Mouse (Mus musculus): ENCODE data around the gene Sec62. TPM values are rescaled to one million over a fixed set of nuclear protein-coding genes. Genes with fewer than 3 reads are reported as not detected.
"Not testable (repeated sequence)": the region's sequence is repeated elsewhere in the genome, so short reads cannot be mapped to it uniquely, and the experiment has no call there.

The Sec62 gene
- total RNA-seq, 2 experiments from 2014 or later: 51.2 to 72.7 TPM

- no peak for ATAC-seq (replicated peaks; ENCODE audit: low FRiP score, low TSS enrichment, poor library complexity, severe bottlenecking)
Observed at GRCm38 (mm10) chr3:30822163-30822562, 29.5 kb downstream of the Sec62 start.

DNA sequence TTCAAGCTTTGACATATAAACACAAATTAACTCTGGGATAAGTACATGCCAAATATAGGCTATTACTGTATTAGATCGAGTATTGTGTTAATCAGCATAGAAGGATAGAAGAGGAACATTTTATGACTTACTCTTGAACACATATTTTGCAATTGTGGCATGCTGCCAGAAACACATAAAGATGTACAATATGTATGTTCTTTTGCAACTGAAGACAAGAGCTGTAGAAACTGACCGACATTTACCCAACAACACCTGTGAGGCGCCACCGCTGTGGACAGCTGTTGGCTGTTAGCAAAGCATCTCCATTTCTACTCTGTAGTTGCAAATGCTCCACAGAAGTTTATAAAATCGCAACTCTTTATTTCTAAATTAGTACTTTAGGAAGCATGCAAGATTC is 33.4 kb downstream of the Sec62 start:
- ATAC-seq (replicated peaks; ENCODE audit: low FRiP score, low TSS enrichment, poor library complexity, severe bottlenecking): no peak

DNA sequence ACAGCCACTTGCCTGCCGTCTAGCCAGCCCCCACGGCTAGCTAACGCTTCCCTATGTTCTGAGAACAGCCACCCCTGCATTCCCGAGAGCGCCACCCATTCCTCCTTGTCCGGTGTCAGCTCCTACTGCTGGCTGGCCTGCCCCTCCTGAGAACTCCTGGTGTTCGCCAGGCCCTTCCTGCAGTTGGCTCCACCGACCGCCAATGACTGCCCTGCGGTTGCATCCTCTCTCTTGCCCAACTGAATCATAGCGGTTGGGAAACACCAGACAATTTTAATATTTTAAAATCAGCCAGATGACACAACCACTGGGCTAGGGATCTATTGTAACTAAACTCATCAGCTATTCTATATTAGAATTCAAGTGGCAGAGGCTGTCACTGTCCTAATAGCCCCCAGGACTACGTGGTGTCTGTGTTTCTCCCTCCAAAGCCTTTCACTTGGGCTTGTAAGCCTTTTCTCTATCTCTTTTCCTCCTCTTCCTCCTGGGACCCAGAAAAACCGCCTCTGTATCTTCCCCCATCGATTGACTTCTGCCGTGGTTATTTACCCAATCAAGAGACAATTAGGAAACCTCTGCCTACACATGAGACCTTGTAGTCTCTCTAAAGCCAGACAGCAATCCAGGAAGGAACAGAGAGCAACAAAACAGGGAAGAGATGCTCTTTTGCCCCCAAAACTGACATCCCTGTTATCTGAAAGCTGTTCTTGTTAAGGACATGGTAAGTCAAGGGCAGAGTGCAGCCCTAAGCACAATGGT is 39.4 kb downstream of the Sec62 start:
- no peak for ATAC-seq (replicated peaks; ENCODE audit: low FRiP score, low TSS enrichment, poor library complexity, severe bottlenecking)

DNA sequence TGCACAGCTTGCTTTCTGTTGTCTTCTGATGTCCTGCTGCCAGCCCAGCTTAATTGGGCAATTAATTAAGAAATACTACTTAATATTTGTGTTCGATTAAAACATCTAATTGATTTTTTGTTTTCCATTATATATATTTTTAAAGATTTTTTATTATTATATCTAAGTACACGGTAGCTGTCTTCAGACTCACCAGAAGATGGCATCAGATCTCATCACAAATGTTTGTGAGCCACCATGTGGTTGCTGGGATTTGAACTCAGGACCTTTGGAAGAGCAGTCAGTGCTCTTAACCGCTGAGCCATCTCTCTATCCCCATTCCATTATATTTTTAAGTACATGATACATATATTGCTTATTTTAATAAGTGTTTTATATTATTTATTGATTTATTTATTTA is 40.6 kb downstream of the Sec62 start:
- no peak for ATAC-seq (replicated peaks; ENCODE audit: low FRiP score, low TSS enrichment, poor library complexity, severe bottlenecking)

DNA sequence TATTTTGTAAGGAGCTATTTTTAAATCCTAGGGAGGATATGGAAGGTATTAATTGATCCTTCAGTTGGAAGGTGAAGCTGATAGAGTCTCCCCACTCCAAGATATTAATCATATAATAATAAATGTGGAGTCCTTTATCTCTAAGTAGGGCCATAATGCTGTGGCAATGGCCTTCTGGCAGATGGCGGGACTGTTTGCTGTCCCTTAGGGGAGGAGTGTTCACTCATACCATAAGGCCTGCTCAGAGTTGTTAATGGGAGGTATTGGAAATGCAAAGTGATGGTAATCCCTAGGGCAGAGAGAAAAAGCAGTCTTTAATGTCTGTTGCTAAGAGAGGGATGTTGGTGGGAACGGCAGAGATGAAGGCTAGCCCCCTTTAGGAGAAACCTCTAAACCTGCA is 53.1 kb downstream of the Sec62 start:
- no peak for ATAC-seq (replicated peaks; ENCODE audit: low FRiP score, low TSS enrichment, poor library complexity, severe bottlenecking)

- ATAC-seq (replicated peaks; ENCODE audit: low FRiP score, low TSS enrichment, poor library complexity, severe bottlenecking): no peak
Observed at GRCm38 (mm10) chr3:30847413-30847812, 54.7 kb downstream of the Sec62 start.

- no peak for ATAC-seq (replicated peaks; ENCODE audit: low FRiP score, low TSS enrichment, poor library complexity, severe bottlenecking)
Observed at GRCm38 (mm10) chr3:30851422-30851821, 58.7 kb downstream of the Sec62 start.

DNA sequence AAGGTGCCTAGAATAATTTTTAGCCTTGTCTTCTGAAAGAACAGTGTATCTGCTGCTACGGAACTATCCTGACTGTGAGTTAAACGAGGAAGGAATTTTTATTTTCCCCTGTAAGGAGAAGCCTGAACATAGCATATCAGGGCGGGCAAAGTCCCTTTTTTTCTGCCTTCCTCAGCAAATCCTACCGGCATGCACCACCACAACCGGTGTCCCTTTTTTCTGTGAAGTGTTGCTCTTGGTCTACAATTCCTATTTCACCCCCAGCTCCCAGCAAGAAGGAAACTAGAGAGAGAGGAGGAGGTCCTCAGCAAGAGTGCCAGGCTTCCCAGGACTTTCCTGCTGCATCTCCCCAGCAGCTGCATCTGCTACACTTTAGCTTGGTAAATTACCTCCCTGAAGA is 60.9 kb downstream of the Sec62 start:
- no peak for ATAC-seq (replicated peaks; ENCODE audit: low FRiP score, low TSS enrichment, poor library complexity, severe bottlenecking)

DNA sequence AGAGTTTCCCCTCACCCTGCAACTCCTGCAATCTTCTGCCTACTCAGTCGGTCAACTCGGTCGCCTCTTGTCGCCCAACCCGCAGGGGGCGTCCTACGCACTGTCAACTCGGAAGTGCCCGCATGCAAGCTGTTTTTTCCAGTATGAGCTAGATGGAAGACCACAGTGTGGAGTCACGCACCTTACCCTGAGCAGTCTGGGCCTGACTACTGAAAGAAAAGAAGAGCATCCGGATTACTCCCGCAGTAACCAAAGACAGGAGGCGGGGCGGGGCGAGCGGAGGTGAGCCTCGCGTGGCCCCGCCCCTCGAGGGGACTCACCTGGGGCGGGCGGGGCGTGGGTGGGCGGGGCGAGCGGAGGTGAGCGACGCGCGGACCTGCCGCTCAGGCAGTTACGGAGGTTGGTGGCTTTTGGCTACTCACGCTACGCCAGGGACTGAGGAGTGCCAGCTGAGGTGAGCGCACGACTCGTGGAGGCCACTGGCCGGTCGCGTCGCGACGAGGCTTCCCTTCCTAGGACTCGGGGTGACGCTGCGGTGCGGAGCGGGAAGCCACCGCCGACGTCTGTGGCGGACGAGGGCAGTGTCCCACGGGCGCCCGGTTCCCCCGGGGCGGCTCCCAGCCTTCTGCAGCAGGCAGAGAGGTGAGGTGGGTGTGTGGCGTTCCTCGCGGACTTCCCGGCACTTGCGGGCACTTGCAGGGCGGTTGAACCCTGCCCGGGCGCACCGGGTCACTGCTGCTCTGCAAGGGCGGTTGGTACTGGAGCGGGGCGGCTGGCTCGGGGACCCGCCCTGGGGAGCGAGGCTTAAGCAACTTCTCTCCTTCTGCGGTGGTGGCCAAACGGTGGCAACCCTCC is 63.2 kb downstream of the Sec62 start, which contains the start of gene Gpr160:
Gpr160 (plus strand) TSS at position 347 of the 855 bp plus-strand sequence.
- peak; percentile 83 for ATAC-seq (replicated peaks; ENCODE audit: low FRiP score, low TSS enrichment, poor library complexity, severe bottlenecking)

DNA sequence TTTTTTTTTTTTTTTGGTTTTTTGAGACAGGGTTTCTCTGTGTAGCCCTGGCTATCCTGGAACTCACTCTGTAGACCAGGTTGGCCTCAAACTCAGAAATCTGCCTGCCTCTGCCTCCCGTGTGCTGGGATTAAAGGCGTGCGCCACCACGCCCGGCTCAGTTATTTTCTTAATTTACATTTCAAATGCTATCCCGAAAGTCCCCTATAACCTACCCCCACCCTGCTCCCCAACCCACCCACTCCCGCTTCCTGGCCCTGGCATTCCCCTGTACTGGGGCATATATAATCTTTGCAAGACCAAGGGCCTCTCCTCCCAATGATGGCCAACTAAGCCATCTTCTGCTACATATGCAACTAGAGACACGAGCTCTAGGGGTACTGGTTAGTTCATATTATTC is 66.9 kb downstream of the Sec62 start:
- not testable (repeated sequence) for ATAC-seq (replicated peaks; ENCODE audit: low FRiP score, low TSS enrichment, poor library complexity, severe bottlenecking)

DNA sequence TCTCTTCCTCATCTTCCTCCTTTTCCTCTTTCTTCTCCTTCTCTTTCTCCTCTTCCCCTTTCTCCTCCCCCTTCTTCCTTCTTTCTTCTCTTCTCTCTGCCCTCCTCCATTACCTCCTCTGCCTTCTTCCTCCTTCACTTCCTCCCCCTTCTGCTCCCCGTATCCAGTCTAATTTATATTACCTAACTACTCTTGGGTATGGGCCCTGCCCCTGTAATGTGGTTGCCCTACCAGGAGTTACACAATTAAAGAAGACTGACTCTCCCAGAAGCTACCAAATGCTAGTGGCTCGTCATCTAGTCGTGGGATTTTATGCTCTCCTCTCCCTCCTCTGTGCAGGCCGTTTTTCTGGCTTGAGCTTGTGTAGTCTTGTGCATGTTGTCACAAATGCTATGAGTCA is 68.0 kb downstream of the Sec62 start:
- no peak for ATAC-seq (replicated peaks; ENCODE audit: low FRiP score, low TSS enrichment, poor library complexity, severe bottlenecking)

- ATAC-seq (replicated peaks; ENCODE audit: low FRiP score, low TSS enrichment, poor library complexity, severe bottlenecking): no peak; the same call in 1 of the 2 replicates
Observed at GRCm38 (mm10) chr3:30863712-30864435, 71.2 kb downstream of the Sec62 start.

- ATAC-seq (replicated peaks; ENCODE audit: low FRiP score, low TSS enrichment, poor library complexity, severe bottlenecking): no peak
Observed at GRCm38 (mm10) chr3:30864640-30865039, 72.0 kb downstream of the Sec62 start.

- no peak for ATAC-seq (replicated peaks; ENCODE audit: low FRiP score, low TSS enrichment, poor library complexity, severe bottlenecking)
Observed at GRCm38 (mm10) chr3:30868176-30868575, 75.5 kb downstream of the Sec62 start.

DNA sequence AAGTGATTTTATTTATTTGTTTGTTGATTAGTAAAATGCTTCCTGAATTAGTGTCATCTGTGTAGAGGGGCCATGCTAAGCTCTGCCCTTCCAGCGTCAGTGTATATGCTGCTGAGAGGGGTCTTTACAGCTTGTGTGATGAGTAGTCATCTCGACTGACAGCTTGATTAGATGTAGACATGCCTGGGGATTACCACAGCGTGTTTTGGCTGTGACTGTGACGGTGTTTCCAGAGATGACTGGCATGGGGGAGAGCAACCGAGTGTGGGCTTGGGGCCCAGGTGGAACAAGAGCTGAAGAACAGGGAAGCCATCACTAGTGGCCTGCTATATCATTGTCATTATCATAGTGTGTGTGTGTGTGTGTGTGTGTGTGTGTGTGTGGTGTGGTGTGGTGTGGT is 76.0 kb downstream of the Sec62 start:
- no peak for ATAC-seq (replicated peaks; ENCODE audit: low FRiP score, low TSS enrichment, poor library complexity, severe bottlenecking)

DNA sequence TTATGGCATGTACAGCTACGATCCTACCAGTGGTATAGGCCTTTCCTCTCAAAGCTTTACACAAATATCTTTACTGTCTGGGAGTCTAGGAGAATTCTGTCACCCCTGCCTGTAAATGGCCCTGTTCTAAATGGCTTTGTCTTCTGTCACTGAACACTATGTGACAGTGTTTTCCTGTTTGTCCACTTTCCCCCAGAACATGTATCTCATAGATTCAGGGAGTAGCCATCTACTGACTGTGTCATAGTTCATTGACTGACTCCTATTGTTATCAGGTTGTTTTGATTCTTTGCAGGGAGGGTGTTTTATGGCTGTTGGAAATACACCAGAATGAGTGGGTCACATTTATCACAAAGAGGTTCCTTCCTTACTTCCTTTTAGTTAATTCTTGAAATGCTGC is 77.3 kb downstream of the Sec62 start:
- ATAC-seq (replicated peaks; ENCODE audit: low FRiP score, low TSS enrichment, poor library complexity, severe bottlenecking): no peak

All from megakaryocyte-erythroid progenitor cell, adult 5-6 weeks (primary cell).